Mouse (Mus musculus): ENCODE measurements at regions not wholly inside any gene's neighbourhood (a gene's known extent, or its start where the extent isn't known, plus 50 kb on each side); places are given as distances from the start of the nearest gene placed in this dataset.

DNA sequence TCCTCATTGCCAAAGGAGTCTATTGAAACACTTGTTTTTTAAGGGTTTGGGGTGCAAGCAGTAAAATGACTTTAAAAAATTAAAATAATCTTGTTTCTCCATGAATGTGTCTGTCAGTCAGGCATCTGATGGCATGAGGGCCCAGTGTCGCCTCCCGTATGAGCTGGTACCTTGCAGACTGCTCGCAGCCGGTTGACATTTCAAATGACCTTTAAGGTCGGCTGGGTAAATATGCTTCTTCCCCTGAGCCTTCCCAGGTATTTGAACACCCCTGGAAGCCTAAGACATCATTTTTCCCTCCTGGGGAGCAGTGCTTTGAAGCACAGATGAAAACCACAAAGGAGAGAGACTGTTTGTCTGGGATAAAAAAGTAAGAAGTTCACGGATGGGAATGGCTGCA lies 52.2 kb upstream of the Lclat1 start:
- no peak for TF ChIP-seq POLR2A (IDR thresholded peaks at IDR 0.05; ENCODE audit: insufficient read depth, low read length)
- TF ChIP-seq CTCF (IDR thresholded peaks at IDR 0.05; ENCODE audit: low read depth, low read length) = no peak
